Mouse (Mus musculus) spleen, adult 2 months (tissue): Measurements from ENCODE around the gene Oas1a. TPM values are rescaled to one million over a fixed set of nuclear protein-coding genes. Genes with fewer than 3 reads are reported as not detected.
"Not testable (repeated sequence)": the region's sequence is repeated elsewhere in the genome, so short reads cannot be mapped to it uniquely, and the experiment has no call there.

Source experiments
- DNase-seq, 2 experiments: peaks; one replicate each; pipeline versions ENCODE4 v3.0.0 to v3.0.0-alpha.2; 2012 to 2021; ENCODE audit warnings: low spot score in 2 of 2, low read depth in 1 of 2
- H3K27ac ChIP-seq: fragments of 200-500 bp; 2 replicates; pipeline ENCODE4 v1.5.1; 2012; ENCODE audit warnings: low read length, inconsistent platforms; ENCODE audit not compliant: insufficient read depth
- H3K27me3 ChIP-seq: fragments of 200-500 bp; 2 replicates; pipeline ENCODE4 v1.6.1; 2012; ENCODE audit warnings: mild to moderate bottlenecking, moderate library complexity, low read length, inconsistent platforms; ENCODE audit not compliant: control insufficient read depth, insufficient read depth
- H3K36me3 ChIP-seq: fragments of 200-500 bp; 2 replicates; pipeline ENCODE4 v1.6.1; 2012; ENCODE audit warnings: mild to moderate bottlenecking, low read length, inconsistent platforms; ENCODE audit not compliant: control insufficient read depth, insufficient read depth
- H3K4me1 ChIP-seq: fragments of 200-500 bp; 2 replicates; pipeline ENCODE4 v1.6.1; 2011; ENCODE audit warnings: inconsistent platforms; ENCODE audit not compliant: control insufficient read depth, insufficient read depth, insufficient read length
- H3K4me3 ChIP-seq: fragments of 200-500 bp; 2 replicates; pipeline ENCODE4 v1.5.1; 2011; ENCODE audit warnings: mild to moderate bottlenecking, inconsistent platforms; ENCODE audit not compliant: insufficient read depth, insufficient read length; ENCODE audit errors: extremely low read depth
- CTCF ChIP-seq: fragments of 200-500 bp; IDR thresholded peaks from 2 replicates; pipeline ENCODE4 v1.5.1; 2011; ENCODE audit warnings: mild to moderate bottlenecking, inconsistent platforms; ENCODE audit not compliant: insufficient read depth, insufficient read length, insufficient replicate concordance; ENCODE audit errors: extremely low read depth
- POLR2A ChIP-seq: fragments of 200-500 bp; IDR thresholded peaks from 2 replicates; pipeline ENCODE4 v1.6.1; 2011; ENCODE audit warnings: low read depth, low read length, inconsistent platforms
- WGBS: fragments of 180-500 bp; shearing (Covaris S2); methylation state at CpG from one replicate; pipeline ENCODE4 v1.1.7; 2018; 5-methylcytosine and 5-hydroxymethylcytosine counted together
- polyA plus RNA-seq: library from polyadenylated mRNA; depleted of rRNA; stranded (reverse); fragments of >200 nt; gene quantifications from 2 replicates; pipeline ENCODE4 v1.2.3, GENCODE M21; 2012

Oas1a gene
- polyA plus RNA-seq, 1 experiment = 8.5 TPM

DNA sequence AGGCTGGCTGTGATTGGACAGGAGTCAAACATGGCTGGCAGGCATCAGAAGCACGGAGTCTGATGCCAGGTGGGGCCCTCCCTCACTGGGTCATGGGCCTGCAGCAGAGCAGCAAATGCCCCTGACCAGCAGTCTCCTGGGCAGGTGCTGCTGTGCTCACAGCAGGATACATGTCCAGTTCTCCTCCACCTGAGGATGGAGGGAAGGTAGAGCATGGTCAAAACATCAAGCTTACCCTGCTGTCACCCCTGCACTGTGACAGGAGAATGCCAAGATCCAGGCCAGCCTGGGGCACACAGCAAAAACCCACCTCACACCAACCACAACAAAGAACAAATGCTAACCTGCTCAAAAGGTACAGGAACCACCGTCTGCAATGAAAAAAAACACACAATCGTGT, 30.5 kb downstream of the Oas1a start:
- not testable (repeated sequence) for H3K36me3 ChIP-seq, H3K27me3 ChIP-seq, DNase-seq, H3K4me1 ChIP-seq, H3K27ac ChIP-seq, H3K4me3 ChIP-seq
- 62% methylated on average over 2 of the region's 3 CpGs for WGBS

GRCm38 (mm10) chr5:120871469-120871868, 35.9 kb downstream of the Oas1a start:
- WGBS = 35% methylated on average over 2 of the region's 2 CpGs
- H3K36me3 ChIP-seq = no peaks in the 10 kb centered on the region
- no peak overlapping the region for H3K4me3 ChIP-seq
- H3K4me1 ChIP-seq = no peaks in the 10 kb centered on the region
- H3K27ac ChIP-seq = no peak overlapping the region
- no peaks in the 10 kb centered on the region for H3K27me3 ChIP-seq
- no peak for DNase-seq
- no peak for TF ChIP-seq CTCF
- no peak for TF ChIP-seq POLR2A

GRCm38 (mm10) chr5:120870782-120871181, 36.5 kb downstream of the Oas1a start:
- Histone ChIP-seq H3K4me1 (no peaks in the 10 kb centered on the region), H3K4me3 (no peak overlapping the region), H3K27ac (no peak overlapping the region), H3K36me3 (no peaks in the 10 kb centered on the region), H3K27me3 (no peaks in the 10 kb centered on the region)
- TF ChIP-seq POLR2A (no peak), CTCF (no peak)
- no peak for DNase-seq
- 80% methylated on average over 7 of the region's 7 CpGs for WGBS

DNA sequence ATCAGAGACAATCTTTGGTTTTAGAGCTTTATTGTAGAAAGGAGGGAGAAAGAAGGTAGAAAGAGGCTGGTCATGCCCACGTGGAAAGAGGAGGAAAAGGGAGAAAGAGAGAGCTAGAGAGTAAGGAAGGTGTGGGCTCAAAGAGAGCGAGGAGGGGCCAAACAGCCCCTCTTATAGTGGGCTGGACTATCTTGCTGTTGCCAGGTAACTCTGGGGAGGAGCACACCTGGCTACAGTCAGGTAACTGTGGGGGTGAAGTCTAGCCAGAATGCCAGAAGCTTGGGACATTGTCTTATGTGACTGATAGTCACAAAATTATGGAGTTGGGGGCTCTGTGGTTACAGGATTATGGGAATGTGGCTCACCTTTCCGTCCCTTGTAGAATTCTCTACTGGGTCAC, 37.2 kb downstream of the Oas1a start:
- DNase-seq = no peak
- 69% methylated on average over 3 of the region's 3 CpGs for WGBS
- Histone ChIP-seq H3K36me3 (no peaks in the 10 kb centered on the region), H3K27ac (no peak overlapping the region), H3K4me1 (no peaks in the 10 kb centered on the region), H3K27me3 (no peaks in the 10 kb centered on the region), H3K4me3 (no peak overlapping the region)
- TF ChIP-seq CTCF = no peak
- TF ChIP-seq POLR2A = no peak

DNA sequence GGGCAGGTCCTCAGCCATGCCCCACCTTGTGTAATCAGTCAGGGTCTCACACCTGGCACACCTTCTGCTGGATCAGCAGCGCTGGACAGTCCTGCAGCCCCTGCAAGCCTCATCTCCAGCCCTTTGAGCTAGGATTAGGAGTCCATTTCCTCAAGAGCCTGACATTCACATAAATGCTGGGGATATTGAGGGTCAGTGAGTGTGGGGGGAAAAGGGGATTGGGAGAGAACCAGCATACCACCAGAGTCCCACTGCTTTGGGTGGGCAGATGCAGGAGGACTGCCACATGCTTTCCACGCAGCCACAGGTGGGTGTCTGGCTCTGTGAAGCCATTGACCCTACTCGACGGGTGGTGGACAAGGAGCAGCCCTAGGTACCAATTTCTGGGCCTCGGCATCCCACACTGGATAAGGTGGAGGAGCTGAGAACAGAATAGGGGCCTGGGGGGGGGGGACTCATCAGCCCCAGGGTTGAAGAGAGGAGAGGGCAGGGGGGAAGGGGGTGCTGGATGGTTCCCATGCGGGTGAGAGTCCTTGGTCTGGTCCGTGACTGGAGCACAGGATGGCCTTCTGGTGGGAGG, 37.8 kb downstream of the Oas1a start:
- H3K27me3 ChIP-seq = no peaks in the 10 kb centered on the region

GRCm38 (mm10) chr5:120865336-120865860, 41.9 kb downstream of the Oas1a start:
- no peaks in the 10 kb centered on the region for H3K4me1 ChIP-seq
- 77% methylated on average over 3 of the region's 3 CpGs for WGBS
- H3K36me3 ChIP-seq = no peaks in the 10 kb centered on the region
- peak in 1 of 2 experiments; percentile 4 for DNase-seq
- H3K4me3 ChIP-seq = no peak overlapping the region
- no peak overlapping the region for H3K27ac ChIP-seq
- H3K27me3 ChIP-seq = no peaks in the 10 kb centered on the region
- TF ChIP-seq POLR2A = no peak
- no peak for TF ChIP-seq CTCF

More for the DNA sequence above, 37.8 kb downstream of the Oas1a start:
- no peak overlapping the region for H3K27ac ChIP-seq
- H3K36me3 ChIP-seq = no peaks in the 10 kb centered on the region
- H3K4me3 ChIP-seq = no peak overlapping the region
- TF ChIP-seq CTCF (no peak), POLR2A (no peak)
- no peak for DNase-seq
- WGBS = 86% methylated on average over 7 of the region's 7 CpGs
- no peaks in the 10 kb centered on the region for H3K4me1 ChIP-seq

DNA sequence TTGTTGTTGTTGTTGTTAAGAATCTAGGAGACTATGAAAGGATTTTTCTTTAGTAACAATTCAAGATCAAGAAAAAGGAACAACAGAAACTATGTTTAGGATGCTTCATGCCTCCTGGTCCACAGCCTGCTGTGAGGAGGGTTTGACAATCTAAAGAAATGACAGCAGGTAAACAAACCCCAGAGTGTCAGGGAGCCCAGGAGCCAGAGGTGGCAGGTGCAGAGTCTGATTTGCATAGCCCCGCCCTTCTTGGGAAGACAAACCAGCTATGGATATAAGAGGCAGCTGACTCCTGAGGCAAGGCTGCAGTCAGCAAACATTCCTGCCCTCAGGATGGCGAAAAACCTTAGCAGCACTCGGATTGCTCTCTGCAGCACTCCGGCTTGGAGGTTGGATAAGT, 46.2 kb downstream of the Oas1a start, which contains the start of gene Oas1h:
Gene Oas1h, plus strand, starts transcription at position 301 of the 400 bp plus-strand sequence.
- Histone ChIP-seq H3K36me3 (no peaks in the 10 kb centered on the region), H3K4me3 (no peak within 1 kb of the TSS), H3K4me1 (no peaks in the 10 kb centered on the region), H3K27ac (no peak within 1 kb of the TSS), H3K27me3 (no peaks in the 10 kb centered on the region)
- TF ChIP-seq POLR2A = no peak
- no peak for TF ChIP-seq CTCF
- 63% methylated on average over 4 of the region's 4 CpGs for WGBS
- DNase-seq = no peak
